Mouse (Mus musculus): ENCODE measurements around the gene Fut11. TPM values are rescaled to one million over a fixed set of nuclear protein-coding genes. Genes with fewer than 3 reads are reported as not detected.

The Fut11 gene
- polyA plus RNA-seq, 1 experiment from 2014 or later = 20.5 TPM

DNA sequence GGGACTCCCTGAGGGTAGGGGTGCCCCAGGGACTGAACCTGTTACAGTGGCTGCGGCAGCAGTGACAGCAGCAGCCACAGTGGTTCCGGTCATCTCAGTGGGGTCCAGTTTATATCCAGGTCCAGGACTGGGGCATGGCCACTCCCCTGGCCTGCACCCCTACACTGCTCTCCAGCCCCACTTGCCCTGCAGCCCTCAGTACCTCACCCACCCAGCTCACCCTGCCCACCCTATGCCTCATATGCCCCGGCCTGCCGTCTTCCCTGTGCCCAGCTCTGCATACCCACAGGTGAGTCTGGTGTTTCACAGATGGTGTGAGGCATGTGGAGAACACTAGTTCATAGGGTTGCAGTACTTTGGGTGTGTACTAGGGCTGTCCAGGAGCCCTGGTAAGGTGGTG is 26.6 kb downstream of the Fut11 start:
- H3K4me1 ChIP-seq (ENCODE audit: control insufficient read depth, insufficient read depth, low read length) = peaks cover 11% of the 10 kb centered on the region
- WGBS = 82% methylated on average over 4 of the region's 4 CpGs
- no peaks in the 10 kb centered on the region for H3K9me3 ChIP-seq (replicated peaks; ENCODE audit: control insufficient read depth, low read length)
- H3K27me3 ChIP-seq (ENCODE audit: control insufficient read depth, insufficient read depth, low read length) = no peaks in the 10 kb centered on the region
- no peak overlapping the region for H3K27ac ChIP-seq (ENCODE audit: low read length)
- H3K9ac ChIP-seq (ENCODE audit: low read length) = no peak overlapping the region
- ATAC-seq (replicated peaks; ENCODE audit: extremely low read depth, insufficient read depth, low FRiP score) = no peak
- no peak overlapping the region for H3K4me3 ChIP-seq (ENCODE audit: low read length)
- peaks cover 70% of the 10 kb centered on the region for H3K36me3 ChIP-seq (ENCODE audit: control insufficient read depth, insufficient read depth)
- no peak overlapping the region for H3K4me2 ChIP-seq (ENCODE audit: low read depth, low read length)

DNA sequence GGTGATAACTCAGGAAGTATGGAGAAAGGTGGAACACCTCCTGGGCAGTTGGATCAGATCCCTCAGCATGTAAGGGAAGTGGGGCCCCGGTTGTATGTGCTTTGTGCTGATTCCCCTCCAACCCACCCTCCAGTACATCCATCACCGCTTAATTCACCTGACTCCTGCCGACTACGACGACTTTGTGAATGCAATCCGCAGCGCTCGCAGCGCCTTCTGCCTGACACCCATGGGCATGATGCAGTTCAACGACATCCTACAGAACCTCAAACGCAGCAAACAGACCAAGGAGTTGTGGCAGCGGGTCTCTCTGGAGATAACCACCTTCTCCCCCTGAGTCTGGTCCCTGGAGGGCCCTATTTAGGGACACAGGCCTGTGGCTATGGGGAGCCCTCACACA is 28.2 kb downstream of the Fut11 start:
- ATAC-seq (replicated peaks; ENCODE audit: extremely low read depth, insufficient read depth, low FRiP score) = no peak
- 87% methylated on average over 12 of the region's 12 CpGs for WGBS
- peaks cover 72% of the 10 kb centered on the region for H3K36me3 ChIP-seq (ENCODE audit: control insufficient read depth, insufficient read depth)
- no peak overlapping the region for H3K4me2 ChIP-seq (ENCODE audit: low read depth, low read length)
- H3K4me1 ChIP-seq (ENCODE audit: control insufficient read depth, insufficient read depth, low read length) = peaks cover 11% of the 10 kb centered on the region
- no peak overlapping the region for H3K27ac ChIP-seq (ENCODE audit: low read length)
- no peak overlapping the region for H3K9ac ChIP-seq (ENCODE audit: low read length)
- H3K9me3 ChIP-seq (replicated peaks; ENCODE audit: control insufficient read depth, low read length) = no peaks in the 10 kb centered on the region
- no peak overlapping the region for H3K4me3 ChIP-seq (ENCODE audit: low read length)
- no peaks in the 10 kb centered on the region for H3K27me3 ChIP-seq (ENCODE audit: control insufficient read depth, insufficient read depth, low read length)

- Histone ChIP-seq H3K27me3 (ENCODE audit: control insufficient read depth, insufficient read depth, low read length) (no peaks in the 10 kb centered on the region), H3K4me3 (ENCODE audit: low read length) (no peak overlapping the region), H3K9me3 (replicated peaks; ENCODE audit: control insufficient read depth, low read length) (no peaks in the 10 kb centered on the region), H3K4me2 (ENCODE audit: low read depth, low read length) (no peak overlapping the region), H3K27ac (ENCODE audit: low read length) (no peak overlapping the region), H3K9ac (ENCODE audit: low read length) (no peak overlapping the region), H3K4me1 (ENCODE audit: control insufficient read depth, insufficient read depth, low read length) (peaks cover 11% of the 10 kb centered on the region), H3K36me3 (ENCODE audit: control insufficient read depth, insufficient read depth) (peaks cover 70% of the 10 kb centered on the region)
- 23% methylated on average over 5 of the region's 5 CpGs for WGBS
- no peak for ATAC-seq (replicated peaks; ENCODE audit: extremely low read depth, insufficient read depth, low FRiP score)
Observed at GRCm38 (mm10) chr14:20724043-20724442, 29.3 kb downstream of the Fut11 start.

DNA sequence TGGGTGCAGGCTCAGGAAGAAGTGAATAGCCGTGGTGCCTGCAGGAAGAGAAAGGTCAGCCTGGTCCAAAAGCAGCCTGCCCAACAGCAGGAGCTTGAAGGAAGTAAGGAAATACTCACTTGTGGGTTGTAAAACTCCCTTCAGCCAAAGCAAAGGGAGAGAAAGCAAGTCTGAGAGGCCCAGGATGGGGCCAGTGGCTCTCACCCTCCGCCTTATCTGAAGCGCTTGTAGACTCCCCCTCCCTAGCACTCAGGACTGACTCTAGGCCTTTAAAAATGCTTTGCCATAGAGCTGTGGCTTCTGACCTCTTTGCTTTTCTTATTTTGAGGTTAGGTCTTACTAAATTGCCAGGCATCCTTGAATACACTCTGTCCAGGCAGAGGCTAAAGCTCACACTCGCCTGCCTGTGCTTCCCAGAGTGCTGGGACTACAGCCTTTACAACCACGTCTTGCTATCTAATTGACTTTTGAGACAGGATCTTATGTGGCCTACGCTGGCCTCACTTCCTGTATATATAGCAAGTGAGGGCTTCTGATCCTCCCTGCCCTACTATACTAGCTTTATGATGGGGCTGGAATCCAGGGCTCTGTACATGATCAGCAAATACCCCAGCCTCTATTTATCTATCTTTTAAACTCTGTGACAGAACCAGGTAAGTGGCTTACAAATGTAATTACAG is 31.0 kb downstream of the Fut11 start:
- peaks cover 11% of the 10 kb centered on the region for H3K4me1 ChIP-seq (ENCODE audit: control insufficient read depth, insufficient read depth, low read length)
- H3K4me2 ChIP-seq (ENCODE audit: low read depth, low read length) = no peak overlapping the region
- peak overlapping the region; percentile 48 for H3K27ac ChIP-seq (ENCODE audit: low read length)
- H3K4me3 ChIP-seq (ENCODE audit: low read length) = no peak overlapping the region
- ATAC-seq (replicated peaks; ENCODE audit: extremely low read depth, insufficient read depth, low FRiP score) = no peak
- WGBS = 42% methylated on average over 6 of the region's 6 CpGs
- H3K9ac ChIP-seq (ENCODE audit: low read length) = peak overlapping the region; percentile 41; the same call in 1 of the 2 replicates
- H3K27me3 ChIP-seq (ENCODE audit: control insufficient read depth, insufficient read depth, low read length) = no peaks in the 10 kb centered on the region
- H3K9me3 ChIP-seq (replicated peaks; ENCODE audit: control insufficient read depth, low read length) = no peaks in the 10 kb centered on the region
- peaks cover 75% of the 10 kb centered on the region for H3K36me3 ChIP-seq (ENCODE audit: control insufficient read depth, insufficient read depth)

GRCm38 (mm10) chr14:20729871-20730270 is 35.1 kb downstream of the Fut11 start:
- H3K4me3 ChIP-seq (ENCODE audit: low read length) = no peak overlapping the region
- WGBS = 86% methylated on average over 9 of the region's 9 CpGs
- H3K4me2 ChIP-seq (ENCODE audit: low read depth, low read length) = no peak overlapping the region
- H3K9me3 ChIP-seq (replicated peaks; ENCODE audit: control insufficient read depth, low read length) = no peaks in the 10 kb centered on the region
- H3K27ac ChIP-seq (ENCODE audit: low read length) = no peak overlapping the region
- H3K9ac ChIP-seq (ENCODE audit: low read length) = no peak overlapping the region
- peaks cover 23% of the 10 kb centered on the region for H3K4me1 ChIP-seq (ENCODE audit: control insufficient read depth, insufficient read depth, low read length)
- no peak for ATAC-seq (replicated peaks; ENCODE audit: extremely low read depth, insufficient read depth, low FRiP score)
- no peaks in the 10 kb centered on the region for H3K27me3 ChIP-seq (ENCODE audit: control insufficient read depth, insufficient read depth, low read length)
- peaks cover 47% of the 10 kb centered on the region for H3K36me3 ChIP-seq (ENCODE audit: control insufficient read depth, insufficient read depth)

GRCm38 (mm10) chr14:20730853-20731602 is 36.3 kb downstream of the Fut11 start:
- no peak overlapping the region for H3K4me2 ChIP-seq (ENCODE audit: low read depth, low read length)
- ATAC-seq (replicated peaks; ENCODE audit: extremely low read depth, insufficient read depth, low FRiP score) = no peak
- peaks cover 45% of the 10 kb centered on the region for H3K36me3 ChIP-seq (ENCODE audit: control insufficient read depth, insufficient read depth)
- H3K4me3 ChIP-seq (ENCODE audit: low read length) = no peak overlapping the region
- peaks cover 22% of the 10 kb centered on the region for H3K4me1 ChIP-seq (ENCODE audit: control insufficient read depth, insufficient read depth, low read length)
- no peaks in the 10 kb centered on the region for H3K27me3 ChIP-seq (ENCODE audit: control insufficient read depth, insufficient read depth, low read length)
- H3K9ac ChIP-seq (ENCODE audit: low read length) = no peak overlapping the region
- no peaks in the 10 kb centered on the region for H3K9me3 ChIP-seq (replicated peaks; ENCODE audit: control insufficient read depth, low read length)
- H3K27ac ChIP-seq (ENCODE audit: low read length) = no peak overlapping the region
- 80% methylated on average over 9 of the region's 9 CpGs for WGBS

GRCm38 (mm10) chr14:20733041-20733951 is 38.5 kb downstream of the Fut11 start:
- Histone ChIP-seq H3K4me1 (ENCODE audit: control insufficient read depth, insufficient read depth, low read length) (peaks cover 25% of the 10 kb centered on the region), H3K36me3 (ENCODE audit: control insufficient read depth, insufficient read depth) (peaks cover 41% of the 10 kb centered on the region), H3K4me2 (ENCODE audit: low read depth, low read length) (peak overlapping the region; percentile 92), H3K4me3 (ENCODE audit: low read length) (peak overlapping the region; percentile 88), H3K9me3 (replicated peaks; ENCODE audit: control insufficient read depth, low read length) (no peaks in the 10 kb centered on the region), H3K9ac (ENCODE audit: low read length) (peak overlapping the region; percentile 95), H3K27ac (ENCODE audit: low read length) (peak overlapping the region; percentile 93), H3K27me3 (ENCODE audit: control insufficient read depth, insufficient read depth, low read length) (no peaks in the 10 kb centered on the region)
- WGBS = 42% methylated on average over 12 of the region's 12 CpGs
- no peak; the same call in 1 of the 2 replicates for ATAC-seq (replicated peaks; ENCODE audit: extremely low read depth, insufficient read depth, low FRiP score)

DNA sequence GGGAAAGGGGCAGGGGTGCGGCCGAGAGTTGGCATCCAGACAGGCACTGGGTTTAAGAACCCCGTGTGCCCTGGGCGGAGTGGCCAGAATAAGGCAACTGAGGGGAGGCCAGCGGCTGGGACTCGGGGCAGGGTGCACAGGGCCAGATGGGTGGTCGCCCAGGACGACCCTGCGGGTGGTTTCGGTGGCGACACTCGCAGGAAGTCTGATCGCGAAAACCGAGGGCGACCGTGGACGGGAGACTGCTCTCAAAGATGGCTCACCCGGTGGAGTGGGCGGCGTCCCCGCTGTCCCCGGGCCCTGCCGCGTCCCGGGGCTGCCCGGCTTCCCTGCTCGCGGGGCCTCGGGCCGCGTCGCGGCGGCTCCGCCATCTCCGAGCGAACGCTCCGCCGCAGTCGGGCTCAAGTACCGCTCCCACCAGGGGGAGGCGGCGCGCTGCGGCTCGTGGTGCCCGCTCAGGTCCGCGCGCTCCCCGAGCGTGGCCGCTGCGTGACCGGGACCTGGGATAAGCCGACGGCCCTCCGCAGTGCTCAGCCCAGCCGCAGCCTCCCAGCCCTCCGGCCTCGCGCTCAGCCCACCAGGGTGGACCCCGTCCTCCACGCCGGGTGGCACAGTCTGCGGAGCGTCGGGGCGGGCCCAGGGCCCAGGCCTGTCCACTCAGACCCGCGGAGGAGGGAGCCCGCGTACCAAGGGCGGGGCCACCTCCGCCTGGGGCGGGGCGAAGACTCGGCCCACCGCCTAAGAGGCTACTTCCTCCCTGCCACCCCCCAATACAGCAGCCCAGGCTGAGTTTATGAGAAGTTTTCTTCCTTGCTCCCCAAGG is 39.4 kb downstream of the Fut11 start, which contains the start of gene Ndst2:
Gene Ndst2, minus strand, starts transcription at position 611 of the 823 bp plus-strand sequence.
- H3K36me3 ChIP-seq (ENCODE audit: control insufficient read depth, insufficient read depth) = peaks cover 41% of the 10 kb centered on the region
- peak; percentile 97 for ATAC-seq (replicated peaks; ENCODE audit: extremely low read depth, insufficient read depth, low FRiP score)
- no peaks in the 10 kb centered on the region for H3K27me3 ChIP-seq (ENCODE audit: control insufficient read depth, insufficient read depth, low read length)
- peaks cover 29% of the 10 kb centered on the region for H3K4me1 ChIP-seq (ENCODE audit: control insufficient read depth, insufficient read depth, low read length)
- WGBS = under 1% methylated on average over 73 of the region's 81 CpGs
- H3K4me2 ChIP-seq (ENCODE audit: low read depth, low read length) = peak within 1 kb of the TSS; percentile 92
- peak within 1 kb of the TSS; percentile 88 for H3K4me3 ChIP-seq (ENCODE audit: low read length)
- H3K27ac ChIP-seq (ENCODE audit: low read length) = peak within 1 kb of the TSS; percentile 93
- no peaks in the 10 kb centered on the region for H3K9me3 ChIP-seq (replicated peaks; ENCODE audit: control insufficient read depth, low read length)
- H3K9ac ChIP-seq (ENCODE audit: low read length) = peak within 1 kb of the TSS; percentile 95
